Mouse (Mus musculus): ENCODE results near the gene Zfp790. TPM values are rescaled to one million over a fixed set of nuclear protein-coding genes. Genes with fewer than 3 reads are reported as not detected.
A peak's percentile ranks its signal among the peaks of the same experiment; 100 is the strongest.

Zfp790 gene
- 10.5 and 10.8 TPM in 2 replicates for polyA plus RNA-seq (2016; fragmentation: Nextera tagmentation; extraction: Ambion mirVana)

GRCm38 (mm10) chr7:29815910-29816429 lies at the start of gene Zfp790:
Zfp790 (plus strand) TSS chr7:29816114.
- DNase-seq (ENCODE audit: low spot score): peak; percentile 98
- Histone ChIP-seq H3K27ac (peak within 1 kb of the TSS; percentile 89), H3K27me3 (ENCODE audit: insufficient read depth, poor library complexity, severe bottlenecking) (no peaks in the 10 kb centered on the region), H3K9me3 (no peaks in the 10 kb centered on the region), H3K4me3 (peak within 1 kb of the TSS; percentile 83), H3K4me1 (peaks cover 19% of the 10 kb centered on the region), H3K36me3 (peaks cover 5% of the 10 kb centered on the region; the same call in 1 of the 2 replicates)
- under 1% methylated on average over 26 of the region's 26 CpGs for WGBS

- peaks cover 4% of the 10 kb centered on the region; the same call in 1 of the 2 replicates for H3K4me1 ChIP-seq
- no peaks in the 10 kb centered on the region for H3K27me3 ChIP-seq (ENCODE audit: insufficient read depth, poor library complexity, severe bottlenecking)
- peaks cover 14% of the 10 kb centered on the region; the same call in 1 of the 2 replicates for H3K36me3 ChIP-seq
- H3K9me3 ChIP-seq: no peaks in the 10 kb centered on the region
- WGBS: 1% methylated on average over 15 of the region's 15 CpGs
- H3K27ac ChIP-seq: peak overlapping the region; percentile 85
- peak; percentile 92 for DNase-seq (ENCODE audit: low spot score)
- H3K4me3 ChIP-seq: peak overlapping the region; percentile 73
Observed at GRCm38 (mm10) chr7:29767058-29767686, 48.7 kb upstream of the Zfp790 start.

- Histone ChIP-seq H3K27me3 (ENCODE audit: insufficient read depth, poor library complexity, severe bottlenecking) (no peaks in the 10 kb centered on the region), H3K4me1 (peaks cover 4% of the 10 kb centered on the region; the same call in 1 of the 2 replicates), H3K4me3 (peak within 1 kb of the TSS; percentile 73), H3K36me3 (peaks cover 23% of the 10 kb centered on the region), H3K27ac (peak within 1 kb of the TSS; percentile 91), H3K9me3 (no peaks in the 10 kb centered on the region)
- 0% methylated on average over 32 of the region's 32 CpGs for WGBS
- peak; percentile 97 for DNase-seq (ENCODE audit: low spot score)
Observed at GRCm38 (mm10) chr7:29768090-29768900, 47.6 kb upstream of the Zfp790 start, which contains the start of gene Zfp84. Zfp84 (plus strand) TSS chr7:29768552.

GRCm38 (mm10) chr7:29768980-29769379 lies 46.9 kb upstream of the Zfp790 start:
- Histone ChIP-seq H3K9me3 (no peaks in the 10 kb centered on the region), H3K4me3 (peak overlapping the region; percentile 73), H3K27me3 (ENCODE audit: insufficient read depth, poor library complexity, severe bottlenecking) (no peaks in the 10 kb centered on the region), H3K27ac (peak overlapping the region; percentile 91), H3K36me3 (peaks cover 30% of the 10 kb centered on the region), H3K4me1 (peaks cover 4% of the 10 kb centered on the region; the same call in 1 of the 2 replicates)
- WGBS: 5% methylated on average over 10 of the region's 10 CpGs
- no peak for DNase-seq (ENCODE audit: low spot score)

- Histone ChIP-seq H3K27ac (no peak overlapping the region), H3K36me3 (peaks cover 76% of the 10 kb centered on the region), H3K4me1 (peaks cover 4% of the 10 kb centered on the region; the same call in 1 of the 2 replicates), H3K9me3 (peaks cover 7% of the 10 kb centered on the region; the same call in 1 of the 2 replicates), H3K4me3 (no peak overlapping the region), H3K27me3 (ENCODE audit: insufficient read depth, poor library complexity, severe bottlenecking) (no peaks in the 10 kb centered on the region)
- 88% methylated on average over 7 of the region's 7 CpGs for WGBS
- no peak for DNase-seq (ENCODE audit: low spot score)
Observed at GRCm38 (mm10) chr7:29773503-29773902, 42.4 kb upstream of the Zfp790 start.

- no peak for DNase-seq (ENCODE audit: low spot score)
- H3K9me3 ChIP-seq: peaks cover 7% of the 10 kb centered on the region; the same call in 1 of the 2 replicates
- no peak overlapping the region for H3K27ac ChIP-seq
- 95% methylated on average over 3 of the region's 3 CpGs for WGBS
- peaks cover 84% of the 10 kb centered on the region for H3K36me3 ChIP-seq
- H3K4me3 ChIP-seq: no peak overlapping the region
- H3K27me3 ChIP-seq (ENCODE audit: insufficient read depth, poor library complexity, severe bottlenecking): no peaks in the 10 kb centered on the region
- peaks cover 3% of the 10 kb centered on the region; the same call in 1 of the 2 replicates for H3K4me1 ChIP-seq
Observed at GRCm38 (mm10) chr7:29774371-29774770, 41.5 kb upstream of the Zfp790 start.

GRCm38 (mm10) chr7:29776568-29776967 lies 39.3 kb upstream of the Zfp790 start:
- Histone ChIP-seq H3K9me3 (peaks cover 7% of the 10 kb centered on the region; the same call in 1 of the 2 replicates), H3K36me3 (peaks cover 81% of the 10 kb centered on the region), H3K4me1 (no peaks in the 10 kb centered on the region), H3K4me3 (no peak overlapping the region), H3K27me3 (ENCODE audit: insufficient read depth, poor library complexity, severe bottlenecking) (no peaks in the 10 kb centered on the region), H3K27ac (no peak overlapping the region)
- WGBS: 93% methylated on average over 19 of the region's 19 CpGs
- peak; percentile 60 for DNase-seq (ENCODE audit: low spot score)

- H3K27ac ChIP-seq: no peak overlapping the region
- H3K27me3 ChIP-seq (ENCODE audit: insufficient read depth, poor library complexity, severe bottlenecking): no peaks in the 10 kb centered on the region
- H3K4me1 ChIP-seq: no peaks in the 10 kb centered on the region
- H3K4me3 ChIP-seq: no peak overlapping the region
- H3K9me3 ChIP-seq: peaks cover 7% of the 10 kb centered on the region; the same call in 1 of the 2 replicates
- peak; percentile 61 for DNase-seq (ENCODE audit: low spot score)
- H3K36me3 ChIP-seq: peaks cover 72% of the 10 kb centered on the region
- 94% methylated on average over 10 of the region's 10 CpGs for WGBS
Observed at GRCm38 (mm10) chr7:29777372-29777771, 38.5 kb upstream of the Zfp790 start.

- H3K9me3 ChIP-seq: no peaks in the 10 kb centered on the region
- peak; percentile 95 for DNase-seq (ENCODE audit: low spot score)
- H3K4me3 ChIP-seq: peak within 1 kb of the TSS; percentile 93
- H3K27ac ChIP-seq: peak within 1 kb of the TSS; percentile 92
- H3K36me3 ChIP-seq: peaks cover 30% of the 10 kb centered on the region
- WGBS: under 1% methylated on average over 45 of the region's 45 CpGs
- peaks cover 14% of the 10 kb centered on the region; the same call in 1 of the 2 replicates for H3K4me1 ChIP-seq
- H3K27me3 ChIP-seq (ENCODE audit: insufficient read depth, poor library complexity, severe bottlenecking): no peaks in the 10 kb centered on the region
Observed at GRCm38 (mm10) chr7:29783871-29784551, 31.9 kb upstream of the Zfp790 start, which contains the start of gene Zfp30. Zfp30 (plus strand) TSS chr7:29783998.

GRCm38 (mm10) chr7:29785023-29785422 lies 30.9 kb upstream of the Zfp790 start:
- WGBS: 69% methylated on average over 8 of the region's 8 CpGs
- H3K36me3 ChIP-seq: peaks cover 32% of the 10 kb centered on the region
- no peak overlapping the region; the same call in 1 of the 2 replicates for H3K27ac ChIP-seq
- H3K9me3 ChIP-seq: no peaks in the 10 kb centered on the region
- peak overlapping the region; percentile 93 for H3K4me3 ChIP-seq
- no peak for DNase-seq (ENCODE audit: low spot score)
- peaks cover 14% of the 10 kb centered on the region; the same call in 1 of the 2 replicates for H3K4me1 ChIP-seq
- H3K27me3 ChIP-seq (ENCODE audit: insufficient read depth, poor library complexity, severe bottlenecking): no peaks in the 10 kb centered on the region

- H3K36me3 ChIP-seq: peaks cover 40% of the 10 kb centered on the region
- peak overlapping the region; percentile 93 for H3K4me3 ChIP-seq
- WGBS: 81% methylated on average over 5 of the region's 5 CpGs
- H3K4me1 ChIP-seq: peaks cover 14% of the 10 kb centered on the region; the same call in 1 of the 2 replicates
- H3K9me3 ChIP-seq: no peaks in the 10 kb centered on the region
- DNase-seq (ENCODE audit: low spot score): no peak
- no peaks in the 10 kb centered on the region for H3K27me3 ChIP-seq (ENCODE audit: insufficient read depth, poor library complexity, severe bottlenecking)
- no peak overlapping the region for H3K27ac ChIP-seq
Observed at GRCm38 (mm10) chr7:29785888-29786287, 30.0 kb upstream of the Zfp790 start.

- Histone ChIP-seq H3K27ac (no peak overlapping the region), H3K36me3 (peaks cover 59% of the 10 kb centered on the region), H3K4me3 (peak overlapping the region; percentile 49), H3K27me3 (ENCODE audit: insufficient read depth, poor library complexity, severe bottlenecking) (peaks cover 31% of the 10 kb centered on the region), H3K9me3 (peaks cover 11% of the 10 kb centered on the region), H3K4me1 (no peaks in the 10 kb centered on the region)
- WGBS: 18% methylated on average over 27 of the region's 27 CpGs
- no peak for DNase-seq (ENCODE audit: low spot score)
Observed at GRCm38 (mm10) chr7:29792906-29793305, 23.0 kb upstream of the Zfp790 start.
